Mouse (Mus musculus) lung, adult 2 months (tissue): Measurements from ENCODE around the gene Zfp941. TPM values are rescaled to one million over a fixed set of nuclear protein-coding genes. Genes with fewer than 3 reads are reported as not detected.
A peak's percentile ranks its signal among the peaks of the same experiment; 100 is the strongest.

Experiments
- DNase-seq: peaks from one replicate; pipeline ENCODE4 v3.0.0; 2022
- H3K4me1 ChIP-seq: fragments of 200-500 bp; 2 replicates; pipeline ENCODE4 v1.6.1; 2011; ENCODE audit warnings: low read length; ENCODE audit not compliant: control insufficient read depth, insufficient read depth
- H3K4me3 ChIP-seq: fragments of 200-500 bp; replicated peaks from 2 replicates; pipeline ENCODE3; 2011; ENCODE audit warnings: low read depth, mild to moderate bottlenecking, control low read depth, low read length; ENCODE audit errors: extremely low read depth
- CTCF ChIP-seq: fragments of 200-500 bp; IDR thresholded peaks from 2 replicates; pipeline ENCODE4 v1.5.1; 2011; ENCODE audit warnings: mild to moderate bottlenecking, low read length, control low read depth; ENCODE audit not compliant: insufficient read depth
- POLR2A ChIP-seq: fragments of 200-500 bp; IDR thresholded peaks from 2 replicates; pipeline ENCODE4 v1.6.1; 2011; ENCODE audit warnings: low read depth, mild to moderate bottlenecking, control low read depth, low read length, borderline replicate concordance; ENCODE audit errors: extremely low read depth
- WGBS: fragments of 180-500 bp; shearing (Covaris S2); methylation state at CpG from one replicate; pipeline ENCODE4 v1.1.7; 2018; 5-methylcytosine and 5-hydroxymethylcytosine counted together
- polyA plus RNA-seq: library from polyadenylated mRNA; depleted of rRNA; stranded (reverse); fragments of >200 nt; gene quantifications from 2 replicates; pipeline ENCODE4 v1.2.3, GENCODE M21; 2012

The Zfp941 gene
- polyA plus RNA-seq, 1 experiment = 0.19 TPM

DNA sequence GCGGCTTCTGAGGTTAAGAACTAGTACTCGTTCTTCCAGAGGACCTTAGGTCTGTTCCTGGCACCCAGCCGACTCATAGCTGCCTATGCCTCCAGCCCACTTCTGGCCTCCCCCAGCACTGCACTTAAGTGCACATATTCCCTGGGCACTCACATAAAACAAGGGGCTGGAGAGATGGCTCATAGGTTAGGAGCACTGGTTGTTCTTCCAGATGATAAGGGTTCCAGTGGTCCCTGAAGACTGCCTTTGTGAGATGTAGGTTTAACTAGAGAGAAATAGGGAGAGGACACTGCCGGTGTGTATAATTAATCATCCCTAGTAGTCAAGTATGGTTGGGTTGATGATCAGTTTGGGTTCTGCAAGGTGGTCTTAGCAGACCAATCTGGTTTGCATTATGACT is 753 bp upstream of the Zfp941 start:
- Histone ChIP-seq H3K4me3 (no peak overlapping the region), H3K4me1 (no peaks in the 10 kb centered on the region)
- TF ChIP-seq POLR2A (no peak), CTCF (no peak)
- DNase-seq = no peak
- WGBS = 84% methylated on average over 4 of the region's 4 CpGs

DNA sequence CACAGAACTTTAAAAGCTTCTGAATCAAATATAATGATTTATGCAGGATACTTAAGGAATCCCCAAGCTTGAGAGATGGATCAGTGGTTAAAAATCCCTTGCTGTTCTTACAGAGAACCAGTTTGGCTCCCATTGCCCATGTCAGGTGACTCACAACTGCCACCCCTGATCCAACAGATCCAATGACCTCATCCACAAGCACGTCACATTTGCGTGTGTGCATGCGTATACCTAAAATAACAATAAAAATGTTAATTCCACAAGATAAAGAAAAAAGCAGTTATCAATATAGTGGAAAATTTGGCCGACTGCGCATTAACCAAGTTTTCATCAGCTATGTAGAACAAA is 699 bp downstream of the Zfp941 start:
- TF ChIP-seq POLR2A (no peak), CTCF (no peak)
- DNase-seq = no peak
- 56% methylated on average over 5 of the region's 5 CpGs for WGBS
- H3K4me1 ChIP-seq = no peaks in the 10 kb centered on the region
- no peak overlapping the region for H3K4me3 ChIP-seq

DNA sequence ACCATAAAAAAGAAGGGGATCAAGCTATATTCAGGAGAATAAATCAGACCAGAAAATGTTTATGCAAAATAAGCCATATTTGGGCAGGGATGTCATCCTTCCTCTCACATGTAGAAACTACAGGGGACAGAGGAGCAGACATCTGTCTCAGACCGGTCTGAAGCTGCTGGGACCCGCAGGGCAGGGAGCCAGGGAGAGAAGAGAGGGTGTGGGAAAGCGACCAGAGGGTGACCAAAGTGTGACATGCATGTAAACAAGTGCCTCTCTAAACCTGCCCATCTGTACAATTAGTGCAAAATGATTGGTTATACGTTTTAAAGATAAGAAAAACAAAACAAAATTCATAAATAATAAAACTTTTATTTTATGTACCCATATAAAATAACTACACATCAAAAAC is 1.8 kb downstream of the Zfp941 start:
- H3K4me1 ChIP-seq = no peaks in the 10 kb centered on the region
- DNase-seq = no peak
- H3K4me3 ChIP-seq = no peak overlapping the region
- 46% methylated on average over 4 of the region's 4 CpGs for WGBS
- TF ChIP-seq CTCF = no peak
- no peak for TF ChIP-seq POLR2A

DNA sequence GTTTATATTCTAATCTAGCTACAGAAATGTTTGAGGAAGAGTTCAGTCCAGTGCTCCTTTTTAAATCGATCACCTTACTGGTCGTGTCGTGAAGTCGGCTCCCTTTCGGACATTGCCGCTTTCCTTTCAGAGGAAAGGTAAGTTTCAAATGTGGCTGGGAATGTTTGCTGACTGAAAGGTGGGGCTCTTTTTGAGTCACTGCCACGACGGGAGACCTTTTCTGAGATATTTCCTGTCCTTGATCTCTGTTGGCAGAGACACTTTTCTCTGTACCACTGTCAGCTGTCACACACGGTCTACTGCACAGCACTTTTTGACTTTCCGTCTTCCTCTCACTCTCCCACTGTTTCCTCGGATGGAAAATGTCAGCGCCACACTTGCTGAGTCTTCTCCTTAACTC is 9.1 kb downstream of the Zfp941 start:
- H3K4me1 ChIP-seq = no peaks in the 10 kb centered on the region
- no peak overlapping the region for H3K4me3 ChIP-seq
- WGBS = 77% methylated on average over 12 of the region's 12 CpGs
- TF ChIP-seq CTCF = no peak
- TF ChIP-seq POLR2A = no peak
- DNase-seq = no peak

DNA sequence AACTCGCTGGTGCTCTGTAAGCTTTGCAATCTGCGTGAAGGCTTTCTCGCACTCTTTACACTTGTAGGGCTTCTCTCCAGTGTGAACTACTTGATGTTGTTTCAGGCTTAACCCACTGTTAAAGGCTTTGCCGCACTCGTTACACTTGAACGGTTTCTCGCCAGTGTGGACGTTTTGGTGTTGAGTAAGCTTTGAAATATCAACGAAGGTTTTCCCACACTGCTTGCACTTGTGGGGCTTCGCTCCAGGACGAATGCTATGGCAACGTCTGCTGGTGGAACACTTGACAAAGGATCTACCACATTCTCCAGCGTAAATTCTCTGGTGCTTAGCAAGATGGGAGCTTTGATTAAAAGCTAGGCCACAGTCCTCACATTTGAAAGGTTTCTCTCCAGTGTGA is 10.3 kb downstream of the Zfp941 start:
- WGBS = 77% methylated on average over 13 of the region's 13 CpGs
- DNase-seq = no peak
- H3K4me1 ChIP-seq = no peaks in the 10 kb centered on the region
- no peak for TF ChIP-seq CTCF
- TF ChIP-seq POLR2A = no peak
- no peak overlapping the region for H3K4me3 ChIP-seq

DNA sequence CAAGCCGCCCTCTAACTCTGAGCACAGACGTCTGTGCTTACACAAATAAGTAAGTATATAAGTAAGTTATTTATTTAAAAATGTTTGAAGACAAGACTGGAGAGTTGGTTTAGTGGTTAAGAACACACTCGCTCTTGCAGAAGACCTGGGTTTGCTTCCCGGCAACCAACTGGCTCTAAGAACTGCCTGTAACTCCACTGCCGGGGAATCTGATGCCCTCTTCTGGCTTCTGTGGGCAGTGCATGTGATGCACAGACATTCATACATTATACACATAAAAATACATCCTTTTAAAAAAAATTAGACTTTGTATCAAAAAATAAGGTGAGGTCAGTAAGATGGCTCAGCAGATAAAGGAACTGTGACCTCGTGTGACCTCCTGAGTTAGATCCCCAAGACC is 11.5 kb downstream of the Zfp941 start:
- Histone ChIP-seq H3K4me1 (no peaks in the 10 kb centered on the region), H3K4me3 (no peak overlapping the region)
- WGBS = 84% methylated on average over 6 of the region's 6 CpGs
- TF ChIP-seq CTCF (0 out of 2 replicates have a peak, but pooled peaks have one; percentile 5), POLR2A (no peak)
- DNase-seq = no peak

DNA sequence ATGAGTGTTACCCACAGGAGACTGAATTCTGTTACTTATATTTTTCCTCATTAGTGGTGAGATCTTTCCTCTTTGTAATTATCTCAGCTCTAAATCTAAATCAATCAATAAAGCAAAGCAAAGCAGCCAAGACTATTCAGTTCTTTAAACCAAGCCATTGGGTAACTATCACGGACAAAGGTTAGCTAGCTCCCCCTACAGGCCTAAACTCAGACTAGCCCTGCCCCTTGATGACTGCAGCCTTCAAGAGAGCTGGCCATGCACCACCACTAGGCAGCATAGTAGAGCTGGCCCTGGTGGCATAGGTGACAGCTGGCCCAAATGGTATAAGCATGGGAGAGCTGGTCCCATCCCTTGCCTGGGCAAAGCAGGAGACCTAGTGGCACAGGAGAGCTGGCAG is 16.3 kb downstream of the Zfp941 start:
- TF ChIP-seq CTCF (peak; percentile 61), POLR2A (no peak)
- H3K4me3 ChIP-seq = no peak overlapping the region
- H3K4me1 ChIP-seq = no peaks in the 10 kb centered on the region
- 17% methylated on average over 1 of the region's 1 CpGs for WGBS
- peak; percentile 15 for DNase-seq

DNA sequence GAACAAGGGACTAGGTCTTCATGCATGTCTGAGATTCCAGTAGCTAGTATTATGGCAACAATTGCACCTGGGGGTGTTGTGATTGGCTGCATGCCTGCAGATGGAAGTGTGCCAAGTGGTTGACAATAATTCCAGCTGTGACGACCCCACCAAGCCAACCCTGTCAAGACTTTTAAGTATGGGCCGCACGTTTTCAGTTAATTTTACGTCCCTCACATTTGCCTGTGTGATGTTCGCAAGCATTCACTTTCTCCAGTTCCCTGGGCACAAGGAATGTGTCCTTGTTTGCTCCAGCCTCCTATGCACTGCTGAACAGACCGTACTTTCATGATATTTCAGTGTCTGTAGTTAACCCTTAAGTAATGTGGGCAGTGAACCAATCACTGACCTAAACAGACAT is 19.3 kb downstream of the Zfp941 start:
- H3K4me3 ChIP-seq = no peak overlapping the region
- WGBS = 67% methylated on average over 6 of the region's 6 CpGs
- no peak for TF ChIP-seq CTCF
- TF ChIP-seq POLR2A = no peak
- no peaks in the 10 kb centered on the region for H3K4me1 ChIP-seq
- DNase-seq = no peak

DNA sequence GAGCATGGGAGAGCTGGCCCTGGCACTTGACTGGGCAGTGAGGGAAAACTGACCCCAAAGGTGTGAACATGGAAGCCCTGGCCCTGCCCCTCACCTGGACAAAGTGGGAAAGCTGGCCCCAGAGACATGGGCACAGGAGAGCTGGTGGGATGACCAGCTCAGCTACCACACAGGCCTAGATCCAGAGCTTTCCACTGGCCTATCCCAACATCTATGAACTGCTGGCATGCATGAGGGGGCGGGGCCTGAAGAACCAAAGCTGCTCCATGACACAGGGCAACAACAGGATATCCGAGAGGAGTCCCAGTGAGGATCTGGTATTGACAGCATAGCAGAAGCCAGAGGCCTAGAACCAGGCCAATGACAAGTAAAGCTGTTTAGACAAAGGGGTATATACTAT is 23.8 kb downstream of the Zfp941 start:
- 49% methylated on average over 2 of the region's 2 CpGs for WGBS

DNA sequence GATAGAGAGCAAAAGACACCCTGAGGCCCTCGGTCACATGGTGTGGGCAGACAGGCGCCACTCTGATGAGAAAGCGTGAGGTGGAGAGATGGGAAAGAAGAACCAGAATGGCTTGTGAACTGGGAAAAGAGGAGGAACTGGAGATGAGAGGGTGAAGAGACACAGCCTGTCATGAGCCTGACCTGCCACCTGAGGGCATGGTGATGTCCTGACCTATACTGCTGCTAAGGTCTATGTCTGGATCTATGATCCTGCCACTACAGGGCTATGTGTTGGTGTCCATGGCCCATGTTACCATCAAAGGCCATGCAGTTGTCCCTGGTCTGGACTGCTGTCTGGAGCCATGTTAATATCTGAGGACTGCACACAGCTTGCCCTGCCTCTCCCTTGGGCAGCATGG is 24.4 kb downstream of the Zfp941 start:
- DNase-seq = no peak
- Histone ChIP-seq H3K4me1 (no peaks in the 10 kb centered on the region), H3K4me3 (no peak overlapping the region)
- TF ChIP-seq CTCF (peak; percentile 30; the same call in 1 of the 2 replicates), POLR2A (no peak)
- 77% methylated on average over 3 of the region's 3 CpGs for WGBS

More for the DNA sequence above, 23.8 kb downstream of the Zfp941 start:
- Histone ChIP-seq H3K4me3 (no peak overlapping the region), H3K4me1 (no peaks in the 10 kb centered on the region)
- TF ChIP-seq CTCF = no peak
- TF ChIP-seq POLR2A = no peak
- DNase-seq = no peak
